Mouse (Mus musculus) kidney, adult 2 months (tissue): ENCODE data around the gene Gm9936. TPM values are rescaled to one million over a fixed set of nuclear protein-coding genes. Genes with fewer than 3 reads are reported as not detected.
"Not testable (repeated sequence)": the region's sequence is repeated elsewhere in the genome, so short reads cannot be mapped to it uniquely, and the experiment has no call there.

Source experiments
- DNase-seq: peaks from one replicate; pipeline ENCODE4 v3.0.0; 2021
- H3K27ac ChIP-seq: fragments of 200-500 bp; 2 replicates; pipeline ENCODE4 v1.5.1; 2012; ENCODE audit warnings: low read depth, low read length, control low read depth, inconsistent platforms; ENCODE audit not compliant: insufficient read depth
- H3K27me3 ChIP-seq: fragments of 200-500 bp; replicated peaks from 2 replicates; pipeline ENCODE4 v1.6.1; 2012; ENCODE audit warnings: mild to moderate bottlenecking, moderate library complexity, low read length, inconsistent platforms; ENCODE audit not compliant: control insufficient read depth, insufficient read depth
- H3K36me3 ChIP-seq: fragments of 200-500 bp; 2 replicates; pipeline ENCODE4 v1.6.1; 2012; ENCODE audit warnings: mild to moderate bottlenecking, moderate library complexity, low read length, inconsistent platforms; ENCODE audit not compliant: control insufficient read depth, insufficient read depth
- H3K4me1 ChIP-seq: fragments of 200-500 bp; 2 replicates; pipeline ENCODE4 v1.6.1; 2011; ENCODE audit warnings: low read length; ENCODE audit not compliant: control insufficient read depth, insufficient read depth
- H3K4me3 ChIP-seq: fragments of 200-500 bp; 2 replicates; pipeline ENCODE4 v1.5.1; 2011; ENCODE audit warnings: mild to moderate bottlenecking, low read depth, low read length, control low read depth; ENCODE audit not compliant: insufficient read depth
- CTCF ChIP-seq: fragments of 200-500 bp; conservative IDR thresholded peaks from 2 replicates; pipeline ENCODE4 v1.5.1; 2011; ENCODE audit warnings: low read depth, mild to moderate bottlenecking, control low read depth, low read length, moderate library complexity, mixed read lengths; ENCODE audit not compliant: insufficient read depth, insufficient read length
- POLR2A ChIP-seq: fragments of 200-500 bp; IDR thresholded peaks from one replicate; pipeline ENCODE4 v1.6.1; 2011; ENCODE audit warnings: low read depth, low read length, control low read depth
- WGBS: fragments of 180-500 bp; shearing (Covaris S2); methylation state at CpG from one replicate; pipeline ENCODE4 v1.1.7; 2018; 5-methylcytosine and 5-hydroxymethylcytosine counted together
- polyA plus RNA-seq: library from polyadenylated mRNA; depleted of rRNA; stranded (reverse); fragments of >200 nt; gene quantifications from 2 replicates; pipeline ENCODE4 v1.2.3, GENCODE M21; 2012

Gm9936 gene
- polyA plus RNA-seq, 1 experiment = not detected

DNA sequence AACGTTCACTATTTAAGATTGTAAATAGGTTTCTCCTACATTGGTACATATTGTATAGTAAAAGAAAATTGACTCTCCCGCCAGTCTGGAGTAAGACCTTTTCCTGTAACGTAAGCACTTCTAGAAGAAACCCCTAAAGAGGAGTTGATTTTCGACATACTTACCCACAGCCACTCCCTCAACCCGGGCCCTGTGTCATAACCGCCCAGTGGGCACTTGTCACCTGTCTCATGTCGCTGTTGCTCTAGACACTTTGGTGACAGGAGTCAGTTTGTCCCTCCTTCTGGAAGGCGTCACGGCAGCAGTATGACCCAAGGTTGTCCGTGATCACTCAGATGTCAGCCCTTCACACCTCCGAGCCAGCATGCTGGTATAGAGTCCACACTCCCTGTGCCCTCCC is 24.5 kb upstream of the Gm9936 start:
- WGBS = 84% methylated on average over 11 of the region's 11 CpGs
- no peak overlapping the region for H3K27ac ChIP-seq
- H3K36me3 ChIP-seq = no peaks in the 10 kb centered on the region
- H3K27me3 ChIP-seq = no peaks in the 10 kb centered on the region
- no peak for TF ChIP-seq POLR2A
- TF ChIP-seq CTCF = no peak
- no peak for DNase-seq
- H3K4me1 ChIP-seq = no peaks in the 10 kb centered on the region
- H3K4me3 ChIP-seq = no peak overlapping the region

DNA sequence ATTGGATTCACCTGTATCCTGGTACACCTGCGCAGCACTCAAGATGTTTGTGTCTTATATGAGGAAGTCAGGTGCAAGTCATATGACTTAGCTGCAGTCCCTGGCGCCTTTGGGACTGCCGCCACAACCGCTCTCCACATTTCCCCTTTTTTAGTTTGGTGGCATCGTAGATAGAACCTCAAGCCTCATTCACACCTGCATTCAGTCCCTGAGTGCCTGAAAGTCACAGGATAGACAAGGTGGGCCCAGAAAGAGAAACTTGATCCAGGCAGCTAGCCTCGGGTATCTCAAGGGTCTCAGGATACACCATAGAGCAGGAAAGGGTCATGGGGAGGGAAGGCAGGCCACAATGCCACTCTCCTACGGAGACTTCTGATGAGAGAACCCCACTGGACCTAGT is 23.8 kb upstream of the Gm9936 start:
- DNase-seq, H3K4me1 ChIP-seq, H3K27ac ChIP-seq, H3K4me3 ChIP-seq, H3K36me3 ChIP-seq, H3K27me3 ChIP-seq: not testable (repeated sequence)
- WGBS = 85% methylated on average over 6 of the region's 7 CpGs

GRCm38 (mm10) chr5:114879399-114879798 is 20.9 kb upstream of the Gm9936 start:
- Histone ChIP-seq H3K27ac (no peak overlapping the region), H3K4me1 (no peaks in the 10 kb centered on the region), H3K27me3 (no peaks in the 10 kb centered on the region), H3K36me3 (no peaks in the 10 kb centered on the region), H3K4me3 (no peak overlapping the region)
- no peak for DNase-seq
- 64% methylated on average over 13 of the region's 13 CpGs for WGBS
- TF ChIP-seq POLR2A = no peak
- no peak for TF ChIP-seq CTCF

DNA sequence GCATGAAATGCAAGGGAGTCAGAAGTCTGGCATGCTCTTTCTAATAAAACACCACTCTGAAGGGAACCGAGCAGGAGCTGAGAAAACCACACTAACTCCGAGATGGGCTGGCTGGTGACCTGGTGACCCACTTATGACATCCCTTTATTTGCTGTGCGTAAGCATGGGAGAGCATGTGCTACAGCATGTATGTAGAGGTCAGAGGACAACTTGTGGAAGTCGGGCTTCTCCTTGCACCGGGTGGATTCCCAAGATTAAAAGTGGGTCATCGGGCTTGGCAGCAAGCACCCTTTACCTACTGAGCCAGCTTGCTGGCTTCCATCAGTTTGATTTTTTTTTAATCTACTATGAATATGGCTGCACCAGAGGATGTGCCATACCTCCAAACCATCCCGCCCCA is 19.0 kb upstream of the Gm9936 start:
- no peak for DNase-seq
- TF ChIP-seq CTCF = no peak
- TF ChIP-seq POLR2A = no peak

DNA sequence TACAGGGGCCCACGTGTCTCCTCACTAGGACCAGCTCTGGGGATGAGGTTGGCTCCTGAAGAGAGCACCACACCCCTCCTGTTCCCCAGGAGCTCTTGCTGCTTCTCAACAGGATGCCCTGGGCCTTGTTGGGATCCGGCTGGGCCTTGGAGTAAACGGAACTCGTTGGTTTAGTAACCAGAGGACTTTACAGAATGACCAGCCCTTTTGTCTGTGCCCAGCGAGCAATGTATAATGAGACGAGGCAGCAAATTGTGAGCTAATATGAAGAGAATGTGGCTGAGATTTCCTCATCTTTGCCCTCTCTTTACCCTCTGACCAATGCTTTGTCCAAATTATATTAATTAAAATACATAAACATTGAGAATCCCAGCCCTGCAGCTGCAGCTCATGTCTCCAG is 17.8 kb upstream of the Gm9936 start:
- H3K4me1 ChIP-seq = no peaks in the 10 kb centered on the region
- no peak for DNase-seq
- TF ChIP-seq CTCF (no peak), POLR2A (no peak)
- H3K27ac ChIP-seq = no peak overlapping the region
- H3K36me3 ChIP-seq = no peaks in the 10 kb centered on the region
- WGBS = 61% methylated on average over 6 of the region's 6 CpGs
- no peak overlapping the region for H3K4me3 ChIP-seq
- no peaks in the 10 kb centered on the region for H3K27me3 ChIP-seq

More for the DNA sequence above, 19.0 kb upstream of the Gm9936 start:
- Histone ChIP-seq H3K27me3 (no peaks in the 10 kb centered on the region), H3K4me1 (no peaks in the 10 kb centered on the region), H3K36me3 (no peaks in the 10 kb centered on the region), H3K4me3 (no peak overlapping the region), H3K27ac (no peak overlapping the region)
- 72% methylated on average over 7 of the region's 7 CpGs for WGBS

- Histone ChIP-seq H3K27ac (no peak overlapping the region), H3K4me3 (no peak overlapping the region), H3K36me3 (no peaks in the 10 kb centered on the region), H3K4me1 (no peaks in the 10 kb centered on the region), H3K27me3 (no peaks in the 10 kb centered on the region)
- 40% methylated on average over 6 of the region's 6 CpGs for WGBS
- TF ChIP-seq POLR2A = no peak
- TF ChIP-seq CTCF = peak; percentile 64
- DNase-seq = peak; percentile 33
These were observed 17.4 kb upstream of the Gm9936 start for GRCm38 (mm10) chr5:114875858-114876257.

DNA sequence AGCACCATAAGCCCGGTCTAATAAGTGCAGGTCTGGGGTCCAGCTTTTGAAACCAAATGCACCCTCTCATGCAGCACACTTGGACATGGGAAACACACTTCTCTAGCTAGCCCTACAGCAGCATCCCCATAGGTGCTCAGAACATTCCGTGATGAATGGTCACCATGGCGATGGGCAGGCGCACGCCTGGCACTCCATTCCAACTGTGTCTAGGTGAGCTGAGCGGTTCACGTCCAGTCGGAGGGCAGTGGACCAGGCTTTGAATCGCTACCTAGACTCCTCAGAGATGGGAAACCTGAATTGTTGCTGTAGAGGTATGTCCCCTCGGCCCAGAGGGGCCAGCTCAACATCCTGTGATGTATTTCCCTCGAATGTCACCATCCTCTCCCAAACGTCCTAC is 6.8 kb upstream of the Gm9936 start:
- DNase-seq = no peak
- Histone ChIP-seq H3K27ac (no peak overlapping the region), H3K4me3 (no peak overlapping the region), H3K27me3 (no peaks in the 10 kb centered on the region), H3K4me1 (peaks cover 3% of the 10 kb centered on the region; the same call in 1 of the 2 replicates), H3K36me3 (no peaks in the 10 kb centered on the region)
- 92% methylated on average over 12 of the region's 12 CpGs for WGBS
- TF ChIP-seq CTCF = no peak
- TF ChIP-seq POLR2A = no peak

GRCm38 (mm10) chr5:114864813-114865212 is 6.3 kb upstream of the Gm9936 start:
- no peak overlapping the region for H3K4me3 ChIP-seq
- peaks cover 3% of the 10 kb centered on the region; the same call in 1 of the 2 replicates for H3K4me1 ChIP-seq
- TF ChIP-seq POLR2A (no peak), CTCF (no peak)
- no peaks in the 10 kb centered on the region for H3K36me3 ChIP-seq
- no peaks in the 10 kb centered on the region for H3K27me3 ChIP-seq
- H3K27ac ChIP-seq = no peak overlapping the region
- DNase-seq = no peak
- 77% methylated on average over 7 of the region's 7 CpGs for WGBS
